Mouse (Mus musculus): ENCODE measurements around the gene Gm45208.

The Gm45208 gene

DNA sequence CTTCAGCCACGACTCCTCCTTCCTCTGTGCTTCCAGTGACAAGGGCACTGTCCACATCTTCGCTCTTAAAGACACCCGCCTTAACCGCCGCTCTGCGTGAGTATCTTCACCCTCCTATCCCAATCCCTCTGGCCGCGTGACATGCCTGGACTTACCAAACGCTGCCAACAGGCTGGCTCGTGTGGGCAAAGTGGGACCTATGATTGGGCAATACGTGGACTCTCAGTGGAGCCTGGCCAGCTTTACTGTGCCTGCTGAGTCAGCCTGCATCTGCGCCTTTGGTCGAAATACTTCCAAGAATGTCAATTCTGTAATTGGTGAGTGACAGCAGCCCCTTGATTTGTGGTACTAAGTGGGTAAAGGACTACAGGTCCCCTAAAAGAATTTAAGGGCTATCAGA, 5.1 kb downstream of the Gm45208 start:
- no peak for DNase-seq (ENCODE audit: low read depth, low spot score)

- peak; percentile 86 for DNase-seq (ENCODE audit: low read depth, low spot score)
Measured at GRCm38 (mm10) chrX:7728215-7728921, 6.3 kb downstream of the Gm45208 start, which contains the start of gene Praf2. Praf2 (plus strand) TSS chrX:7728439.

- no peak for DNase-seq (ENCODE audit: low read depth, low spot score)
Measured at GRCm38 (mm10) chrX:7728922-7729265, 6.8 kb downstream of the Gm45208 start.

GRCm38 (mm10) chrX:7733571-7734156, 11.6 kb downstream of the Gm45208 start:
- peak; percentile 90 for DNase-seq (ENCODE audit: low read depth, low spot score)

DNA sequence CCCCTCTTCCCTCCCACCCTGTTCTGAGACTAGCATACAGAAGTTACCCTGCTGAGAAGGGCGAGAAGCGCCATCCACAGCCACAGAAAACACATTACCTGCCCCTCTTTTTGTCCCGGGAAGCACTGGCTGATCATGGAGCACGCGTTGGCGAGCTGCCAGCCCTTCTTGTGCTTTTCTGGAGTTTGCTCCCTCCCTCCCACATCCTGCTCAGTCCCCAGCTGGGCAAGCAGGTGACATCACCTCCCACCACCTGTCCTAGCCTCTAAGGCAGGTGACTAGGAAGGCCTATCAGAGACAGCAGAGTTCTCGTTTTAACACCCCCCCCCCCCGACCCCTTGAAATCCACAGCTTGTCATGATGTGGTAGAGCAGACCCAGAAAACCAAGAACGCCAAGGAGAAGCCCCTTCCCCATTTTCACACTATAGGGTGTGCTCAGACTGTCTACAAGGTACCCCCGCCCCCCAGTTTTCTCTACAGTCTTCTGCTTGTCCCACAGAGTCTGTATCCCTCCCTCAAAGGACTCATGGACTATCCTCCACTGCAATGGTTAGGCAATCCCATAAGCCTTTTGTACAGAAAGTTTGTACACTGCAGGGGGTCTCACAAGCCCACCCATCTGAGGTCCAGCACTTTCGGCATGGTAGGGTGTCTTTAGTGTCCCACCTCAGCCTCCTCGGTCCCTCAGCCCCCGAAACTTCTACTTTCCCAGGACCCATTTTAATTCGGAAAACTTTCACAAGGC, 17.5 kb downstream of the Gm45208 start:
- DNase-seq (ENCODE audit: low read depth, low spot score) = no peak

- DNase-seq (ENCODE audit: low read depth, low spot score) = no peak
Measured at GRCm38 (mm10) chrX:7740082-7740819, 18.2 kb downstream of the Gm45208 start.

GRCm38 (mm10) chrX:7741103-7741502, 19.1 kb downstream of the Gm45208 start:
- no peak for DNase-seq (ENCODE audit: low read depth, low spot score)

DNA sequence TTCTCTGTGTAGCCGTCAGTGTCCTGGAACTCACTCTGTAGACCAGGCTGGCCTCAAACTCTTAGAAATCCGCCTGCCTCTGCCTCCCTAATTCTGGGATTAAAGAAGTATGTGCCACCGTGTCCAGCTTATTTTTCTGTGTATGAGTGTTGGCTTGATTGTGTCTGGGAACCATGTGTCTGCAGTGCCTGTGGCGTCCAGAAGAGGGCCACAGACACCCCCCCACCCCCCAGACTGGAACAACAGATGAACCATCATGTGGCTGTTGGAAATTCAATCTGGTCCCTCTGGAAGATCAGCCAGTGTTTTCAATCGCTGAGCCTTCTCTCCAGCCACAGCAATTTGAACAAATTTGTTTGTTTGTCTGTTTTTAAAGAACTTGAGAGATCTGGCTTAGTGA, 21.4 kb downstream of the Gm45208 start:
- DNase-seq (ENCODE audit: low read depth, low spot score) = no peak

GRCm38 (mm10) chrX:7744940-7745339, 22.9 kb downstream of the Gm45208 start:
- DNase-seq (ENCODE audit: low read depth, low spot score) = no peak

- no peak for DNase-seq (ENCODE audit: low read depth, low spot score)
Measured at GRCm38 (mm10) chrX:7745429-7745828, 23.4 kb downstream of the Gm45208 start.

GRCm38 (mm10) chrX:7750432-7751116, 28.5 kb downstream of the Gm45208 start, which contains the start of gene Ccdc120:
Ccdc120 (minus strand) TSS chrX:7750905.
- DNase-seq (ENCODE audit: low read depth, low spot score) = peak; percentile 24

DNA sequence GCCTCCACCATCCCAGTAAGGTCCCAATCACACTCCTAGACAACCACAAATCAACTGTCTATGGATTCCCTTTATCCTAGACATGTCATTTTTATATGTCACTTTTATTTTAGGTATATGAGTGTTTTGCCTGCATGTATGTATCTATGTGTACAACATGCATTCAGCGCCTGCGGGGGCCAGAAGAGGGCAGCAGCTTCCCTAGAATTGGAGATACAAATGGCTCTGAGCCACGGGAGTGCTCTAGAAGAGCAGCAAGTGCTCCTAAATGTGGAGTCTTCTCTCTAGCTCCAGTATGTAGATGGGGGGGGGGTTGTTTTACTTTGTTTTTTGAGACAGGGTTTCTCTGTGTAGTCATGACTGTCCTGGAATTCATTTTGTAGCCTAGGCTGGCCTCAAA, 31.6 kb downstream of the Gm45208 start:
- peak; percentile 22 for DNase-seq (ENCODE audit: low read depth, low spot score)

- DNase-seq (ENCODE audit: low read depth, low spot score) = peak; percentile 93
Measured at GRCm38 (mm10) chrX:7762137-7762920, 40.3 kb downstream of the Gm45208 start, which contains the start of gene Tfe3. Tfe3 (plus strand) TSS chrX:7762560.

GRCm38 (mm10) chrX:7762921-7763197, 40.8 kb downstream of the Gm45208 start:
- no peak for DNase-seq (ENCODE audit: low read depth, low spot score)

GRCm38 (mm10) chrX:7763631-7764393, 41.8 kb downstream of the Gm45208 start:
- peak; percentile 37 for DNase-seq (ENCODE audit: low read depth, low spot score)

GRCm38 (mm10) chrX:7764657-7765280, 42.7 kb downstream of the Gm45208 start:
- no peak for DNase-seq (ENCODE audit: low read depth, low spot score)

GRCm38 (mm10) chrX:7765281-7765670, 43.2 kb downstream of the Gm45208 start:
- no peak for DNase-seq (ENCODE audit: low read depth, low spot score)

DNA sequence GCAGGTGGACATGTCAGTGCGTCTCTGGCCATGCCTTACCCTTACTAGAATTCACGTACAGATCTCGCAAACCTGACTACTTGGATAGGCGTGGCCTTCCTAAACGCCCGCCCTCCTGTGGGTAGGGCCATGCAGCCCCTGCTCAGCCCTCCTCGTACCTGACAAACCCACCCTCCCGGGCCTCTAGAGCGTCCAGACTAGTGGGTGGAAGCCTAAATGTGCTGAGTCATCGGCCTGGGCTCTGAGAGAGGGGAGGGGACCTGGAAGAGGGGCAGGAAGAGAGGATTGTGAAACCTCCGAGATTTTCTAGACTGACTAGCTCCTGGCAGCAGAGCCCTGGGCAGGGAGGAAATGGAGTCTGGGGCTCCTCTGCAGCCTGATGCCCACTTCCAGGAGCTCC, 43.7 kb downstream of the Gm45208 start:
- no peak for DNase-seq (ENCODE audit: low read depth, low spot score)

- DNase-seq (ENCODE audit: low read depth, low spot score) = no peak
Measured at GRCm38 (mm10) chrX:7769302-7770017, 47.4 kb downstream of the Gm45208 start.
